Mouse (Mus musculus): Measurements from ENCODE around the gene Scaf8.
"Not testable (repeated sequence)": the region's sequence is repeated elsewhere in the genome, so short reads cannot be mapped to it uniquely, and the experiment has no call there.

GRCm38 (mm10) chr17:3195483-3195882 lies 80.7 kb downstream of the Scaf8 start:
- TF ChIP-seq GATA1, TAL1 (IDR thresholded peaks at IDR 0.05; ENCODE audit: low read length): not testable (repeated sequence)

Data from erythroblast, embryonic 14.5 days (primary cell).